Mouse (Mus musculus): ENCODE measurements at regions not wholly inside any gene's neighbourhood (a gene's known extent, or its start where the extent isn't known, plus 50 kb on each side); places are given as distances from the start of the nearest gene placed in this dataset.

- no peak for TF ChIP-seq CTCF (IDR thresholded peaks at IDR 0.05; ENCODE audit: low read depth)
- TF ChIP-seq EP300 (IDR thresholded peaks at IDR 0.05; ENCODE audit: low read depth): no peak
These were observed 162.3 kb upstream of the Fam98a start for GRCm38 (mm10) chr17:75714059-75714458.
